Mouse (Mus musculus): ENCODE measurements at regions not wholly inside any gene's neighbourhood (a gene's known extent, or its start where the extent isn't known, plus 50 kb on each side); places are given as distances from the start of the nearest gene placed in this dataset.

DNA sequence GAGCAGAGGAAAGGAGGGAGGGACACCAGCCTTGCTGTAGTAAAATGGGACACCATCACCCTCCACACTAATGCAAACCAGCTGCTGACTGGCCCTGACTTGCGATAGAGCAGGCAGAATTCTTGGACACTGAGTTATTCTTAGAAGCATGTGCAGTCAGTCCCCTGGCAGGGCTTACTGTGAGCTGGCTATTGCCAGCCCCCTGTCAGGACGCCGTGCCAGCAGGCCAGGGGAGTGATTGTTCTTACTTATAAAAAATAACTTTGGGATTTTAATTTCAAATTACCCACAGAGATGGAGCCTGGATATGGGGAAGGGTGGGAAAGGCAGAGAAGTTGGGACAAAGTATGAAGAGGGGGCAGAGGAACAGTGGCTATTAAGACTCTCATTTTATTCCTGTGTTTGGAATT is 173.1 kb downstream of the 1500009L16Rik start:
- no peak for DNase-seq (ENCODE audit: low read depth in 1 of 2, low spot score in 2 of 2)
- H3K4me3 ChIP-seq (ENCODE audit: extremely low read depth, insufficient read depth, insufficient read length), result no peak overlapping the region
- no peaks in the 10 kb centered on the region for H3K27me3 ChIP-seq (ENCODE audit: control insufficient read depth, insufficient read depth, low read length)
- 83% methylated on average over 3 of the region's 3 CpGs for WGBS
- no peaks in the 10 kb centered on the region for H3K4me1 ChIP-seq (ENCODE audit: control insufficient read depth, insufficient read depth, insufficient read length)
- TF ChIP-seq CTCF (IDR thresholded peaks at IDR 0.05; ENCODE audit: extremely low read depth, insufficient read depth, insufficient read length, insufficient replicate concordance), result no peak
- TF ChIP-seq POLR2A (IDR thresholded peaks at IDR 0.05; ENCODE audit: low read depth, low read length), result no peak
- no peaks in the 10 kb centered on the region for H3K36me3 ChIP-seq (ENCODE audit: control insufficient read depth, insufficient read depth, low read length)
- no peak overlapping the region for H3K27ac ChIP-seq (ENCODE audit: insufficient read depth, low read length)

DNA sequence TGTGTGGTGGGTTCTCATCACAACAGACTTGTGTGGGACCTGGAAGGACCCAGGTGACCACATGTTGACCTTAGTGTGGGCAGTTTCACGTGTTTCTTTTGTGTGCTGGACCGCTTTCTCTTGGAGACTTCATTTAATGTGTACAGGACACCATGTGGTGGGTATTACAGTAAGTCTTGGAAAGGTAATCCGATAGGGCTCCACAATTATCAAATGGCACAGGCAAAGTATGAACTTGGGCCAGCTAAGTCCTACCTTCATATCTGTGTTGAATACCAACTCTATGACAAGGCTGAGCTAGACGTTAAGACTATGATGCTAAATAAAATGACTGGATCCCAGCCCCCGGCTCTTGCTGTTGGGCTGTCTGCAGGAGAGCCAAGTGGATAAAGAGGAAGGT is 173.5 kb downstream of the 1500009L16Rik start:
- DNase-seq (ENCODE audit: low read depth in 1 of 2, low spot score in 2 of 2), result no peak
- no peaks in the 10 kb centered on the region for H3K4me1 ChIP-seq (ENCODE audit: control insufficient read depth, insufficient read depth, insufficient read length)
- no peaks in the 10 kb centered on the region for H3K36me3 ChIP-seq (ENCODE audit: control insufficient read depth, insufficient read depth, low read length)
- 85% methylated on average over 5 of the region's 5 CpGs for WGBS
- no peaks in the 10 kb centered on the region for H3K27me3 ChIP-seq (ENCODE audit: control insufficient read depth, insufficient read depth, low read length)
- no peak overlapping the region for H3K27ac ChIP-seq (ENCODE audit: insufficient read depth, low read length)
- no peak overlapping the region for H3K4me3 ChIP-seq (ENCODE audit: extremely low read depth, insufficient read depth, insufficient read length)
- no peak for TF ChIP-seq CTCF (IDR thresholded peaks at IDR 0.05; ENCODE audit: extremely low read depth, insufficient read depth, insufficient read length, insufficient replicate concordance)
- TF ChIP-seq POLR2A (IDR thresholded peaks at IDR 0.05; ENCODE audit: low read depth, low read length), result no peak

DNA sequence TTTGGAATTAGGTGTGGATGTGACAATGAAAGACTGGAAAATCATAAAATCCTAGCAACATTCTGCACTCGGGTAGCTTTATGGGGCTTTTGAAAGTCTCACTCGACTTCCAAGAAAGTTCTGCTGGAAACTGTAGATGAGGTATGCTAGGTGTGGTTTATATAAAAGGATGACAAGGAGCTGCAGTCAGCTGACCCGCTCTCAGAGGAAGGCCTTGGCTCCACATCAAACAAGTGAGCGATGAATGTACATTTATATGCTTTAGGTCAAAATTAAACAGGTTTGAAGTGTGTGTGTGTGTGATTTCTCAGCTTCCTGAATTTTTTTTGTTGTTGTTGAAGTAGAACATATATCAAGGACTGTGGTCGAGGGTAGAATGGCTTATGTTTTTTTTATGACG is 174.9 kb downstream of the 1500009L16Rik start:
- Histone ChIP-seq H3K27ac (ENCODE audit: insufficient read depth, low read length) (no peak overlapping the region), H3K4me3 (ENCODE audit: extremely low read depth, insufficient read depth, insufficient read length) (no peak overlapping the region), H3K4me1 (ENCODE audit: control insufficient read depth, insufficient read depth, insufficient read length) (no peaks in the 10 kb centered on the region), H3K36me3 (ENCODE audit: control insufficient read depth, insufficient read depth, low read length) (no peaks in the 10 kb centered on the region), H3K27me3 (ENCODE audit: control insufficient read depth, insufficient read depth, low read length) (no peaks in the 10 kb centered on the region)
- no peak for DNase-seq (ENCODE audit: low read depth in 1 of 2, low spot score in 2 of 2)
- TF ChIP-seq CTCF (IDR thresholded peaks at IDR 0.05; ENCODE audit: extremely low read depth, insufficient read depth, insufficient read length, insufficient replicate concordance), result no peak
- TF ChIP-seq POLR2A (IDR thresholded peaks at IDR 0.05; ENCODE audit: low read depth, low read length), result no peak
- 64% methylated on average over 6 of the region's 6 CpGs for WGBS

DNA sequence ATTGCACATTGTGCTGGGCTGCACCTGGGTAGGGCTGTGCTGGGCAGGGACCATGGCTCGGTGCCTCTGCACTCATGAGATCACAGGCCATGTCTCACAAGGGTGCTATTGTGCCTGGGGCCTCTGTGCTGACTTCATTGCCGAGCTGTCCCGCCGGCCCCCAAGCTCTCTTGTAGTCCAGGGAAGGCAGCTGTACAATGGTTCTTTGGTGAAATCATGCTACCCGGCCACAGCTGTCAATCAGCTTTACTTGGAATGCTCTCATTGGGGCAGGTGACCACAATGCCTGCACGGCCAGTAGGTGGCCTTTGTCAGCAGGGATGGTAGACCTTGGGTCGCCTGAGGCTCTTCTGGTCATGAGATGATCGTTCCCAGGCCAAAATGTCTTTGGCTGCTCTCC is 184.1 kb downstream of the 1500009L16Rik start:
- no peak for TF ChIP-seq CTCF (IDR thresholded peaks at IDR 0.05; ENCODE audit: extremely low read depth, insufficient read depth, insufficient read length, insufficient replicate concordance)
- no peak for TF ChIP-seq POLR2A (IDR thresholded peaks at IDR 0.05; ENCODE audit: low read depth, low read length)
- no peak for DNase-seq (ENCODE audit: low read depth in 1 of 2, low spot score in 2 of 2)
- 77% methylated on average over 8 of the region's 8 CpGs for WGBS
- H3K27ac ChIP-seq (ENCODE audit: insufficient read depth, low read length), result no peak overlapping the region
- H3K4me3 ChIP-seq (ENCODE audit: extremely low read depth, insufficient read depth, insufficient read length), result no peak overlapping the region
- H3K4me1 ChIP-seq (ENCODE audit: control insufficient read depth, insufficient read depth, insufficient read length), result no peaks in the 10 kb centered on the region
- H3K36me3 ChIP-seq (ENCODE audit: control insufficient read depth, insufficient read depth, low read length), result no peaks in the 10 kb centered on the region
- H3K27me3 ChIP-seq (ENCODE audit: control insufficient read depth, insufficient read depth, low read length), result no peaks in the 10 kb centered on the region

DNA sequence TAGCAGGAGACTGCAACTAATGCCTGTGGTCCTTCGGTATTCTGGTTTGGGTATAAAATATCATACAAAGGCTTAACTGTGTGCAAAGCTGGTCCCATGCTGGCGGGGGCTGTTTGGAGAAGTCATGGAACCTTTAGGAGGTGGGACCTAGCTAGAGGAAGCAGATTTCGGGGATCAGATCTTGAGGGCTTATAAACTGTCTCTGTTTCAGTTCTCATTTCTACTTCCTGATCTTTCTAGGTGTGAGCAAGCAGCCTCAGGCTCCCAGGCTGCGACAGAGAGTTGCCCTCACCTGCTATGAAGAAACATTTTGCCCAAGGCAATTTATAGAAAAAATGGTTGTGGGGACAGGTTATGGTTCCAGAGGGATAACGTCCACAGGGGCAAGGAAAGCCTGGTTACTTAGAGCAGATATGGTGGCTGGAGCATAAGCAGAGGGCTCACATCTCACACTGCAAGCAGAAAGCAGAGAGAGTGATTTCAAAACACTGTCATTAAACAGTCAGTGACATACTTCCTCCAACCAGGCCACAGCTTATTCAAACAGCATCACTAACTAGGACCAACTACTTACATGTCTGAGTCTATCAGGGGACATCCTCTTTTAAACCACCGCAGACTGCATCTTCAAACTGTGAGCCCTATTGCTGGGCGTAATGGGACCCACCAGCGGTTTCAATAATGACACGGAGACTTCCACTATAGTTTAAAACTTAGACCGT is 188.1 kb downstream of the 1500009L16Rik start:
- 74% methylated on average over 10 of the region's 10 CpGs for WGBS
- TF ChIP-seq CTCF (IDR thresholded peaks at IDR 0.05; ENCODE audit: extremely low read depth, insufficient read depth, insufficient read length, insufficient replicate concordance) (no peak), POLR2A (IDR thresholded peaks at IDR 0.05; ENCODE audit: low read depth, low read length) (no peak)
- DNase-seq (ENCODE audit: low read depth in 1 of 2, low spot score in 2 of 2), result no peak

DNA sequence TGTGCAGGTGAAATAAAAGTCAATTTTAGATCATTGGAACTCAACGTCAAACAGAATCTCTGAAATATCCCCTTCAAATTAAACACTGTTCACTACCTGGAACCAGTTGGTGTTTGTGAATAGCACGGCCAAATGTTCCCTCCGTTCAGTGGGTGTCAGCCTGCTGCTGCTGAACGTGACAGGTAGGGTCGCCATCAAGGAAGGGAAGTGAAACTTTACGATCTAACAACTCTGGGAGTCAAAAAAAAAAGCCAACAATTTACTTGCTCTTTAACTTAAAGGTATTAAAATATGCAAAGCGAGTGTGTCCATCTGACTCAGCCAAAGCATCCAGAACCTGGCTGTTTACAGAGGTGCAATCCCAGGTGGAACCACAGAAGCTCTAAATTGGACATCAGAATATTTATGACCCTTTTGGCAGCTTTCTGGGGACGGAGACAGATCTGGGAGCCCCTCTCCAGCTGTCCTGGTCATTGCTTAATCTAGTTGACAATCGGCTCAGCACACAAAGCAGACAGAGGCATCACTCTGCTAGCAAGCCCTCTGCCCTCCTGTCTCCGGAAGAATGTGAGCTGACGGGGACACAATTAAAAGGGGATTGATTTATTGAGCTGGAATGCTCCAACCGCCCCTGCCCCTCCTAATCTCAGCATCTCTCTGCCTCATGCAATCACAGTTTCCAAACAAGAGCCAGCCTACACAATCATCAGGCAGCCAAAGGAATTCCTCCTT is 191.9 kb downstream of the 1500009L16Rik start:
- TF ChIP-seq POLR2A (IDR thresholded peaks at IDR 0.05; ENCODE audit: low read depth, low read length) (no peak), CTCF (IDR thresholded peaks at IDR 0.05; ENCODE audit: extremely low read depth, insufficient read depth, insufficient read length, insufficient replicate concordance) (no peak)
- Histone ChIP-seq H3K36me3 (ENCODE audit: control insufficient read depth, insufficient read depth, low read length) (no peaks in the 10 kb centered on the region), H3K4me3 (ENCODE audit: extremely low read depth, insufficient read depth, insufficient read length) (no peak overlapping the region), H3K27me3 (ENCODE audit: control insufficient read depth, insufficient read depth, low read length) (no peaks in the 10 kb centered on the region), H3K4me1 (ENCODE audit: control insufficient read depth, insufficient read depth, insufficient read length) (peaks cover 4% of the 10 kb centered on the region; the same call in 1 of the 2 replicates), H3K27ac (ENCODE audit: insufficient read depth, low read length) (no peak overlapping the region)
- DNase-seq (ENCODE audit: low read depth in 1 of 2, low spot score in 2 of 2), result peak; percentile 9 to 15
- WGBS, result 43% methylated on average over 12 of the region's 12 CpGs

More for the DNA sequence above, 188.1 kb downstream of the 1500009L16Rik start:
- H3K4me1 ChIP-seq (ENCODE audit: control insufficient read depth, insufficient read depth, insufficient read length), result peaks cover 4% of the 10 kb centered on the region; the same call in 1 of the 2 replicates
- H3K4me3 ChIP-seq (ENCODE audit: extremely low read depth, insufficient read depth, insufficient read length), result no peak overlapping the region
- H3K27ac ChIP-seq (ENCODE audit: insufficient read depth, low read length), result peak overlapping the region; percentile 29; the same call in 1 of the 2 replicates
- no peaks in the 10 kb centered on the region for H3K36me3 ChIP-seq (ENCODE audit: control insufficient read depth, insufficient read depth, low read length)
- H3K27me3 ChIP-seq (ENCODE audit: control insufficient read depth, insufficient read depth, low read length), result no peaks in the 10 kb centered on the region

Data from spleen, adult 2 months (tissue).